Mouse (Mus musculus): ENCODE data around the gene Rnf212b. TPM values are rescaled to one million over a fixed set of nuclear protein-coding genes. Genes with fewer than 3 reads are reported as not detected.

Rnf212b gene
- total and polyA plus RNA-seq, 3 experiments: 0.27 TPM; not detected in 2

GRCm38 (mm10) chr14:54781610-54782365, 32.2 kb upstream of the Rnf212b start, which contains the start of gene Slc7a8:
TSS of gene Slc7a8 (minus strand) at chr14:54781946.
- Histone ChIP-seq H3K4me1 (ENCODE audit: insufficient read depth, low read depth, low read length) (peaks cover 75% of the 10 kb centered on the region), H3K27me3 (ENCODE audit: insufficient read depth, low read length) (no peaks in the 10 kb centered on the region), H3K9me3 (replicated peaks) (no peaks in the 10 kb centered on the region), H3K4me3 (ENCODE audit: low read depth, low read length) (peak within 1 kb of the TSS; percentile 84), H3K36me3 (replicated peaks) (peaks cover 27% of the 10 kb centered on the region)
- TF ChIP-seq TAL1 (conservative IDR thresholded peaks at IDR 0.05; ENCODE audit: low read depth, low read length) (no peak), POLR2AphosphoS5 (IDR thresholded peaks at IDR 0.05; ENCODE audit: insufficient replicate concordance, low read depth, low read length) (no peak), GATA2 (IDR thresholded peaks at IDR 0.05; ENCODE audit: borderline replicate concordance, low read depth, low read length) (no peak), CTCF (IDR thresholded peaks at IDR 0.05; ENCODE audit: low read depth, low read length) (no peak), GATA1 (IDR thresholded peaks at IDR 0.05; ENCODE audit: borderline replicate concordance, low read length) (no peak)
- DNase-seq (ENCODE audit: low spot score): peak; percentile 43
- no peak for ATAC-seq (ENCODE audit: extremely low read depth, insufficient number of reproducible peaks, low FRiP score, poor library complexity, severe bottlenecking)

- Histone ChIP-seq H3K27me3 (ENCODE audit: insufficient read depth, low read length) (no peaks in the 10 kb centered on the region), H3K4me1 (ENCODE audit: insufficient read depth, low read depth, low read length) (peaks cover 71% of the 10 kb centered on the region), H3K9me3 (replicated peaks) (no peaks in the 10 kb centered on the region), H3K4me3 (ENCODE audit: low read depth, low read length) (no peak overlapping the region), H3K36me3 (replicated peaks) (peaks cover 22% of the 10 kb centered on the region)
- no peak for ATAC-seq (ENCODE audit: extremely low read depth, insufficient number of reproducible peaks, low FRiP score, poor library complexity, severe bottlenecking)
- TF ChIP-seq POLR2AphosphoS5 (IDR thresholded peaks at IDR 0.05; ENCODE audit: insufficient replicate concordance, low read depth, low read length) (no peak), TAL1 (conservative IDR thresholded peaks at IDR 0.05; ENCODE audit: low read depth, low read length) (no peak), GATA1 (IDR thresholded peaks at IDR 0.05; ENCODE audit: borderline replicate concordance, low read length) (no peak), CTCF (IDR thresholded peaks at IDR 0.05; ENCODE audit: low read depth, low read length) (no peak), GATA2 (IDR thresholded peaks at IDR 0.05; ENCODE audit: borderline replicate concordance, low read depth, low read length) (no peak)
- DNase-seq (ENCODE audit: low spot score): no peak
These were observed 31.0 kb upstream of the Rnf212b start for GRCm38 (mm10) chr14:54782971-54783370.

- Histone ChIP-seq H3K27me3 (ENCODE audit: insufficient read depth, low read length) (no peaks in the 10 kb centered on the region), H3K36me3 (replicated peaks) (peaks cover 1% of the 10 kb centered on the region), H3K4me3 (ENCODE audit: low read depth, low read length) (no peak overlapping the region), H3K9me3 (replicated peaks) (peaks cover 4% of the 10 kb centered on the region), H3K4me1 (ENCODE audit: insufficient read depth, low read depth, low read length) (peaks cover 67% of the 10 kb centered on the region)
- ATAC-seq (ENCODE audit: extremely low read depth, insufficient number of reproducible peaks, low FRiP score, poor library complexity, severe bottlenecking) (no peak), DNase-seq (ENCODE audit: low spot score) (no peak)
- TF ChIP-seq CTCF (IDR thresholded peaks at IDR 0.05; ENCODE audit: low read depth, low read length): peak; percentile 87
- no peak for TF ChIP-seq POLR2AphosphoS5 (IDR thresholded peaks at IDR 0.05; ENCODE audit: insufficient replicate concordance, low read depth, low read length)
These were observed 28.0 kb upstream of the Rnf212b start for GRCm38 (mm10) chr14:54785898-54786297.

GRCm38 (mm10) chr14:54786489-54786888, 27.5 kb upstream of the Rnf212b start:
- DNase-seq (ENCODE audit: low spot score) (no peak), ATAC-seq (ENCODE audit: extremely low read depth, insufficient number of reproducible peaks, low FRiP score, poor library complexity, severe bottlenecking) (no peak)
- Histone ChIP-seq H3K27me3 (ENCODE audit: insufficient read depth, low read length) (no peaks in the 10 kb centered on the region), H3K9me3 (replicated peaks) (peaks cover 4% of the 10 kb centered on the region), H3K4me1 (ENCODE audit: insufficient read depth, low read depth, low read length) (peaks cover 66% of the 10 kb centered on the region), H3K36me3 (replicated peaks) (no peaks in the 10 kb centered on the region), H3K4me3 (ENCODE audit: low read depth, low read length) (no peak overlapping the region)
- no peak for TF ChIP-seq CTCF (IDR thresholded peaks at IDR 0.05; ENCODE audit: low read depth, low read length)
- no peak for TF ChIP-seq GATA1 (IDR thresholded peaks at IDR 0.05; ENCODE audit: borderline replicate concordance, low read length)
- no peak for TF ChIP-seq GATA2 (IDR thresholded peaks at IDR 0.05; ENCODE audit: borderline replicate concordance, low read depth, low read length)
- no peak for TF ChIP-seq POLR2AphosphoS5 (IDR thresholded peaks at IDR 0.05; ENCODE audit: insufficient replicate concordance, low read depth, low read length)
- TF ChIP-seq TAL1 (conservative IDR thresholded peaks at IDR 0.05; ENCODE audit: low read depth, low read length): no peak

GRCm38 (mm10) chr14:54787226-54787625, 26.7 kb upstream of the Rnf212b start:
- Histone ChIP-seq H3K27me3 (ENCODE audit: insufficient read depth, low read length) (peaks cover 3% of the 10 kb centered on the region), H3K4me3 (ENCODE audit: low read depth, low read length) (no peak overlapping the region), H3K4me1 (ENCODE audit: insufficient read depth, low read depth, low read length) (peaks cover 60% of the 10 kb centered on the region), H3K9me3 (replicated peaks) (peaks cover 4% of the 10 kb centered on the region), H3K36me3 (replicated peaks) (no peaks in the 10 kb centered on the region)
- no peak for DNase-seq (ENCODE audit: low spot score)
- no peak for TF ChIP-seq TAL1 (conservative IDR thresholded peaks at IDR 0.05; ENCODE audit: low read depth, low read length)
- TF ChIP-seq GATA2 (IDR thresholded peaks at IDR 0.05; ENCODE audit: borderline replicate concordance, low read depth, low read length): no peak
- no peak for TF ChIP-seq GATA1 (IDR thresholded peaks at IDR 0.05; ENCODE audit: borderline replicate concordance, low read length)
- TF ChIP-seq CTCF (IDR thresholded peaks at IDR 0.05; ENCODE audit: low read depth, low read length): no peak
- no peak for TF ChIP-seq POLR2AphosphoS5 (IDR thresholded peaks at IDR 0.05; ENCODE audit: insufficient replicate concordance, low read depth, low read length)
- ATAC-seq (ENCODE audit: extremely low read depth, insufficient number of reproducible peaks, low FRiP score, poor library complexity, severe bottlenecking): no peak

GRCm38 (mm10) chr14:54788231-54788630, 25.7 kb upstream of the Rnf212b start:
- ATAC-seq (ENCODE audit: extremely low read depth, insufficient number of reproducible peaks, low FRiP score, poor library complexity, severe bottlenecking) (peak; percentile 95), DNase-seq (ENCODE audit: low spot score) (peak; percentile 39)
- Histone ChIP-seq H3K4me1 (ENCODE audit: insufficient read depth, low read depth, low read length) (peaks cover 54% of the 10 kb centered on the region), H3K27me3 (ENCODE audit: insufficient read depth, low read length) (peaks cover 4% of the 10 kb centered on the region), H3K9me3 (replicated peaks) (peaks cover 4% of the 10 kb centered on the region), H3K4me3 (ENCODE audit: low read depth, low read length) (no peak overlapping the region; the same call in 1 of the 2 replicates), H3K36me3 (replicated peaks) (no peaks in the 10 kb centered on the region)
- TF ChIP-seq TAL1 (conservative IDR thresholded peaks at IDR 0.05; ENCODE audit: low read depth, low read length) (peak; percentile 88), GATA2 (IDR thresholded peaks at IDR 0.05; ENCODE audit: borderline replicate concordance, low read depth, low read length) (no peak), GATA1 (IDR thresholded peaks at IDR 0.05; ENCODE audit: borderline replicate concordance, low read length) (no peak)
